Mouse (Mus musculus) spleen, adult 18-20 months (tissue): ENCODE measurements around the gene Slc22a18.

Experiments
- DNase-seq, 2 experiments: peaks; one replicate each; pipeline ENCODE4 v3.0.0; 2022; ENCODE audit warnings: mixed read lengths in 2 of 2

The Slc22a18 gene

DNA sequence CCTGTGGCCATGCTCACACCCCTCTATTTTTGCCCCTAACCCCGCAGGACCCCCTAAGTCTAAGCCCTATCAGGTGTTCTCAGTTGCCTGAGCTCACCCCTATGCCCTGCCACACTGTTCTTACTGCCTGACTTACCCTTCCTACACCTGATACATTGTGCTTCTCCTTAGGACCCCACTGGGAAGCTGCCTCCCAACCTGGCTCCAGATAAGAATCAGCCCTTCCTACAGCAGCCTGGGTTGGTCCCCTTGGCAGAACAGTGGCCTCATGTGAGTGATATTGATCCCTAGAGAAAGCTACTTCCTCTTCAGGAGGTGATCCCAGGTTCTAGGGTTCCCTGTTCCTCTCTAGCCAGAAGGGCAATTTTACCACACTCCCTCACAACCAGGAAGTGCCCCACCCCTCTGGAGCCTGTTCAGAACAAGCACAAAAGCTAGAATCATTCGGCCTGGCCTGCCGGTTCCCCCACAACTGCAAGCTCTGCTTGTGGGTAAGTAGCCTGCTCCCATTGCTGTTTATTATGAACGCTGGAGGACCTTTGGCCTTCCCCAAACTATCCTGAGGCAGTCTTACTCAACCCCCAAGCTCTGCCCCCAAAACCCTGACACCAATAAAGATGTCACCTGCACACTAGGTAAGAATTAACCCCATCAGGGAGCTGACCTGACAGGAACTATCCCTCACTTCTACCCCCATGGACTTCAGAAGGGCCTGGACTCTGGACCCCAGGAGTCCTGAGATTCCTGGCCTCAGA is at the start of gene Slc22a18:
TSS of gene Slc22a18 (plus strand) at position 390 of the 755 bp plus-strand sequence.
- no peak for DNase-seq

DNA sequence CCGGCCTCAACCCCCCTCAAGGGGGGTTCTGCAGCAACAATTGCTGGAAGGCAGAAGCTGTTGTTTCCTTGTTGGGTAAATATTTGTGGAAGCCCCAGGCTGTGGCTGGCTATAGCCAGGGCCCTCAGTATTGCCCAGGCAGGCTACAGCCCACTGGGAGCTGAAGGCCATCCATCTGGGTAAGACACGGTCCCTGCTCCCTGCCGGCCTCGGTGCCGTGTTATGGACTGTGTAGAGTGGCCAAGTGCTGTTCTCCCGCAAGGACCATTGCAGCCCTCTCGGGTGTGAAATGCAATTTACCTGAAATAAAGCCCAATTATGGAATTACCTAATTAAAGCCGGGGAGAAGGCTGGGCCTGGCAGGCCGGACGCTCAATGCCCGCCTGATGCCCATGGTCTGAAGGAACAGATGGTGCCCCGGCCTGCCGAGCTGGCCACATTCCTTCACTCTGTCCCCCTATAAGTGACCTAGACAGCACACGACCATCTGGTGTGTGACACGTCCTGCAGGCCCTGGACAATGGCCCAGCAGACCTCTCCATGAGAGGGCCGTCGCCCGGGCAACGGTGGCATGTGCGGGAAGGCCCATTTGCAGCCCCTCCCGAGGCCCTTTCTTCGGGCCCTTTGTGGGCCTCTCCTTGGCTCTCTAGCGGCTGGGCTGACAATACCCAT is 45.3 kb upstream of the Slc22a18 start:
- no peak for DNase-seq

DNA sequence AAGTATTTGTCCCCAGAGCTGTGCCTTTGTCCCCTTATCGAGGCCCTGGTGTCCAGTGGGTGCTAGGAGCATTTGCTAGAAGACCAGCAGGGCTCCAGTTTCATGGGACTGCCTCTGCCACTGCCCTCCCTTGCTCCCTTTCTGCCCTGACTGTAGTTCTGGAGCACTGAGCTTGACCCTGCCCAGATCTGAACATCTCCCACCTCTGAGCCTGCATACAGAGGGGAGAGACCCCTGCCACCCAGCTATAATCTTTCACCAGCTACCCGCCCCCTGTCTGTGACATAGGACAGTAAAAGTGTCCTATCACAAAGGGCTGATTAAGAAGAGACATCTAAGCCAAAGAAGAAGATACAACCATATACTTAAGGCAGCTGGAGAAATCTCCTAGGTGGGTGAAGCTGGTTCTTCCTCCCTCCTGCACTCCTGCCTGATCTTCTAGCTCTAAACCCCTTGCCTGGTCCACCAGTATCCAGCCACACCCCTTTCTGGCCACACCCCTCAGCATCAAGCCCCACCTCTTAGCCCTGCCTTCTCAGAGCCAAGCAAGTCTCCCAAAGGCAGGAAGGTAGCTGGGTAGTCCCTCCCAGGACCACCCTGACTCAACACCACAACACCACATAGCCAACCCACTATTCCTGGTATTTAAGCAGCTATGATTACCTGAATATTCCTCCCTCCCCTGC is 44.6 kb upstream of the Slc22a18 start:
- DNase-seq, result no peak

DNA sequence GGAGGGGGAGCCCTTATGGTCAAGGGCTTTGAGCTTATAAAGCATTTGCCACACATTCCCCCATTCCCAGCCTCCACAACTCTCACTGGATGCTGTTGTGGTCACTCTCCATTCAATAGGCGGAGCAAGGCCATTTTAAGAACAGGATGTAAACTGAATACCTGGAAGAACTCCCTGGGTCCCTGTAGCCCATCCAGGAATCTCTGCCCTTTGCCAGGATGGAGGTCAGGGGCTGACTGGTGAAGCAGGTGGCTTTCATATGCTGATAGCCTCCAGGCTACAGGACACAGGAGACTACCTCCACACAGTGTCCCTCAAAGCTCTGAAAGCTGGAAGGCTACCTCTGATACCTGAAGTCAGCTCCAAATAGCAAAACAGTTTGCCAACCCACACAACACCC is 40.9 kb upstream of the Slc22a18 start:
- no peak for DNase-seq

DNA sequence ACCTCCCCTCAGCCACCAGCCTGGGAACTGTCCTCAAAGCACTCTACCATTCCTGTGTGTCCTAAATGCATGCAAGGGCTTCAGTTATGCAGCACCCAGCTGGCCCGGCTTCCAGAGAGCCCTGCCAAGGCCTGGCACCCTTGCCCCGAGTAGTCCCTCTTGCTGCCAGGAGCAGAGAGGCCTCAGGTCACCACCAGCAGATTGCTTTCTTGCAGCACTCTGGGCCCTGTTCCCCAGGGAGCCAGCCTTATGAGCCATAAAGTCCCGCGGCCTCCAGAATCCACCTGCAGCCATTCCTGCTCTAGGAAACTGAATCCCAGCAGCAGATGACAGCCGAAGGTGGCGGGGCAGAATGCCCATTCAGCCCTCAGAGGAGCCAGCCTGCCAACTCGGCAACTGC is 40.2 kb upstream of the Slc22a18 start:
- DNase-seq, result no peak

DNA sequence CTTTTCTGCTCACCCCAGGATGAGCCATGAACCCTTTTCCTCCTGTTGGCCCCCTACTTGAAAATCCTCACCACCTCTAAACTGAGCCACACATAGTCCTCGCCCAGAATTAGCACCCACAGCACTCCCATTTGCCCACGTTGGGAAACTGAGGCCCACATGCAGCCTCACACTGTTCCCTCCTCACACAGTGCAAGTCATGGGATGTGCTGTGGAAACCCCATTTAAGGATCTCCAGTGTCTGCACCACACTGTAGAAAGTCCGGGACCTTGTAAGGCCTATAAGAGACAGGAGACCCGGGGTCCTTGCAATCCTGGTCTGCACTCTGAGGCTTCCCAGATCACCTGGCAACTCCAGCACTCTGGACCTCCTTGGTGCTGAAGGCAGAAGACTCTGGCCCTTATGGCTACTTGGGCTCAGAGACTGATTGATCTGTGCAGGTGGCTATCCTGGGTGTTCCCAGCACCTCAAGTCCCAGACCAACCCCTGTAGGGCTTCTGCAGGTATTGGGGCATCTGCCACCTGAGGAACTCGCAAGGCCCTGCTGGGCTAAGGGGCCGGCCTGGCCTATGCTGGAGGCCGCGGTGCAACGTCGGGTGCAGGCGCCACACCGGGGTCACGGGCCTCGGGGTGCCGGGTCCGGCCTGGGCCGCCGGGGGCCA is 36.2 kb upstream of the Slc22a18 start:
- no peak for DNase-seq

DNA sequence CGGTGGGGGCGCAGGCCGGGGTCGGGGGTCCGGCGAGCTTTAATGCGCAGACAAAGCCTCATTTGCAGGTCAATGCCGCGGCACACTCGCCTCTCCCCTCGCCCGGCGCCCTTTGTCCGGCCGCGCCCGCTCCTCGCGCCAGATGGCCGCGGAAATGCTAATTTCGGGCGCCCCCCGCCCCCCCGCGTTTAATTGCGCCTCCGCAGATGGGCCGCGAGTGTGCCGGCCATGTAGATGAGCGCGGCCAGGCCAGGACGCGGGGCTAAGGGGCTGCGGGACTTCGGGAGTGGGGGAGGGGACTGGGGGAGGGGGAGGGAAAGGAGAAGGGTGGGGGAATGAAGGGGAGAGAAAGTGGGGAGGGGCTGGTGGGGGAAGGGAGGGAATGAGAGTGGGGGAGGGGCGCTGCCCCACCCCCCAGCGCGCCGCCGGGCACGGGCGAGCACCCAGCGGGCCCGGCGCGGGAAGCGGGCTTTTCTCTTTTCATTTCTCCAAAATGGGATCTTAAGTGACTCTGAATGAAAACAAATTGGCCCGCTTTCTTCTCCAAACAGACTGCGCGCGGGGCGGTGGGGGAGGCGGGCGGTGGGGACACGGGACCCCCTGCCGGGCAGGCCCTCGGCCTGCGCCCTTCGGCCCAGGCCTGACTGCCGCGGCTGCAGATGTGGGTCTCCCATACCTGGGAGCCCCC is 35.5 kb upstream of the Slc22a18 start:
- no peak for DNase-seq

DNA sequence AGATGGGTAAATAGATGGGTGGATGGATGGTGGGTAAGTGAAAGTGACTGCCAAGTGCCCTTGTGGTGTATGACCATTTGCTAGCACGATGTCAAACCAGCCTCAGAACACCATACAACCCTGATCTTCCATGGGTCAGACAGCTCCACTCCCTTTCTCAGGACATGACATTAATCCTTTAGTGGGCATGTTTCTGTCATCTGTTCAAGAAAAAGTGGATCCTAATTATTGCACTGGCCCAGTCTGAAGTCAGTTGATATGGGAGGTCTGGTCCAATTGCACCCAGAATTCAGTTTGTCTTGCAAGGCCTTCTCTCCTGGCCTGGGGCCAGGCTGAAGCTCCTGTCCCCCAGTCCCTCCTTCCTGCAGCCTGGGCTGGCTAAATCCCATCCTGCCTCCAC is 34.6 kb upstream of the Slc22a18 start:
- DNase-seq, result no peak

DNA sequence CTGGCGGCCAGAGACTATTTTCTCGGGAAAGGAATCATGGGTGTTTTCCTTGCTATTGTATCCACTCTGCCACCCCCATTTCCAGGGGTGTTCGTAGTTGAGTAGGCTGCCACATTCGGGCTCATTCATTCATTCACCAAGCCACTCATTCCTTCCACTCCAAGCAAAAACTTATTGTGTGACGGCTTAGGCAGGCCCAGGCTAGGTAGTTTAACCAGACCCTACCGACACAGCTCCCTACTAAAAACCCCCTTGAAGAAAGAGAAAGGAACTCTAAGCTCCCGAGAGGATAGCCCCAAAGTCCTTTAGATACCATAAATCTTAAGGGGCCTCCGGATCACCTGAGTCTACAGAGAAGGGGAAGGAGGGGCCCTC is 29.0 kb upstream of the Slc22a18 start:
- no peak for DNase-seq

DNA sequence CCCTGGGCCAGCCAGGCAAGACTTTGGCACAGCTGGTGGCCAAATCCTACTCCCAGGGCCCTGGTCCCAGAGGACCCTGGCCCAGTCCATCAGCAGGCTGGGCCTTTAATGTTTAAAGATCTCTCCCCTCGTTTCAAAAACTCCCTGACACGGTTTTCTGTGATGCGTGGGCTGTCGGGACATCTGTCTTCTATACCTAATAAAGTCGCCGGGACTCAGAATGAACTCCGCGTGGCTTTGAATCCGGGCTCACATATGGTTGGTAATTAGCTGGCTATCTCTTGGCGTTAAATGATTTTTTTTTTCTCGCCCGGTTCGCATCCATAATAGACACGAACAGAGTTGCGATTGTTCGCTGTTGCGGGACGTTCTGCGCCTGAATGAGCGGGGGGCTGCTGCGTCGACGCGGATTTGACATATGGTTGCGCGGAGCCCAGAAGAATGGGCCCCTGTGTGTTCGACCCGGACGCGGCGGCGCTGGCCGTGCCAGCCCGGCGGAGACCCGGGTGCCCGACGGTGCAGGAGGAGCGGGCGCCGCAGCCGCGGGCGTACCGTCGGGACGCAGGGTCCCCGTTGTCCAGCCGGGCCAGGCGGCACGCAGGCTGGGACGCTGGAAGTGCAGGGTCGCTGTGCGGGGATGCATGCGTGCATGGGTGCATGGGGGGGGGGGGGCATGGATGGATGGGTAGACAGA is 28.4 kb upstream of the Slc22a18 start:
- DNase-seq, result no peak

DNA sequence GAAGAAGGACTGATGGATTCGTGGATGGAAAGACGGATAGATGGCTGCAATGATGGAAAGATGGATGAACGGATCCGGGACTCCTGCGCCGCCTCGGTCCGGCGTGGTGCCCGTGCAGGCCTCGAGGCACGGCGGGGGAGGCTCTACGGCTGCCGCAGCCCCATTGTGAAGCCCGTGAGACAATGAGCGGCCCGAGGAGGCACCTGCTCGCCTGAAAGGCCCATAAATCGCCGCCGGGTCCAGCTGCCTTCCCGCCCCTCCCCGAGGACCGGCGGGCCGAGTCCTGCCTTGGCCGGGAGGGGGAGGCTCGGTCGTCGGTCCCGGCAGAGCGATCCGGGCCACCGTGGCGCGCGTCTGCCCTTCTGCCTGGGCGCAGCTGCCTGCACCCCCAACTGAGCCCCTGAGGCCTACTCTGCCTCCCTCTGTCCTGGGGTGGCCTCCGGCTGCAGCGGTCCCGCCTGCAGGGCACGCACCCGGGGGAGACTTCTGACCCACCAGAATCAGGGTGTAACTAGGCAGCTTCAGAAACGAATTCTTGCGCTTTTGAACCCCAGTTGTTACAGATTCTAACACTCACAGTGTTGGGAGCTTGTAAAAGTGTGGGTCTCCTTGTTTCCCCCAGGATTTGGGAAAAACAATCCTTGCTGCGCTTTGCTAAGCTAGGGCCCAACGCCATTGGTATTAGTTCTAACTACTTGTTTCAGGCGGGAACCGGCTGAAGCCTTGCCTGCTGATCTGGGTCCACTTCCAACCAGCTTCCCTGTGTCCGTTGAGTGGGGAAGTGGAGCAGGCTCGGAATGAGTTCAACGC is 27.7 kb upstream of the Slc22a18 start:
- DNase-seq, result no peak

DNA sequence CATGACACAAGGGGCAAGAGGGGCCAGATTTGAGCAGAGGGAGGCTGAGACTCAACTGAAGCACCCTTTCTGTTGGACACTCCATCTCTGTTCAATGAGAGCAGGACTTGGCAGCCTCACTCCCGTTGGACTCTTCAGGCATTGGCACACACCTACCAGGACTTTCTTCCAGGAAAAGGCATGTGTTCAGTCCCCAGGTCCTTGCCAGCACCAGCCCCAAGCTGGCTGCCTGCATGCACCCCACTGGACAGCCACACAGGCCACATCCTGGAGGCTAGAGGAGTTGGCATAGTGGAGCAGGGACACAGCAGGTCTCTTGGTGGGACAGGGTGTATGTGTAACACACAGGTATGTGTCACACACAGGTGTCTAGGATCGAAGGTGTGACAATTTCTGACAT is 26.4 kb upstream of the Slc22a18 start:
- DNase-seq, result no peak

DNA sequence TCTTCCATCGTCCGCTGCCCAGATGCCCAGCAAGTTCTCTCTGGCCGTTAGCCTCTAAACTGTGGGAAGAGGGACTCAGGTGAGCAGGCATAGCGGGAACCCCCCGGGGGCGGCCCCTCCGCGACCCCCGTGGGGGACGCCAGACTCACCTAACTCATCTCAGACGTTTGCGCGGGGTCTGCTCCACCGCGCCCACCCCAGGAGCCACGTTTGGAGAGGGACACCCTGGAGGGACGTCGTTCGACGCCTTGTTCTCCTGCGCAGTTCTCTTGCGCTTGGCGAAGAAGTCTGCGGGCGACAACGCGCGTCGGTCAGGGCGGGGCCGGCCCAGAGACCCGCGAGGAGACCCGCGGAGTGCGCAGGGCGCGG is 14.6 kb upstream of the Slc22a18 start:
- DNase-seq, result no peak

DNA sequence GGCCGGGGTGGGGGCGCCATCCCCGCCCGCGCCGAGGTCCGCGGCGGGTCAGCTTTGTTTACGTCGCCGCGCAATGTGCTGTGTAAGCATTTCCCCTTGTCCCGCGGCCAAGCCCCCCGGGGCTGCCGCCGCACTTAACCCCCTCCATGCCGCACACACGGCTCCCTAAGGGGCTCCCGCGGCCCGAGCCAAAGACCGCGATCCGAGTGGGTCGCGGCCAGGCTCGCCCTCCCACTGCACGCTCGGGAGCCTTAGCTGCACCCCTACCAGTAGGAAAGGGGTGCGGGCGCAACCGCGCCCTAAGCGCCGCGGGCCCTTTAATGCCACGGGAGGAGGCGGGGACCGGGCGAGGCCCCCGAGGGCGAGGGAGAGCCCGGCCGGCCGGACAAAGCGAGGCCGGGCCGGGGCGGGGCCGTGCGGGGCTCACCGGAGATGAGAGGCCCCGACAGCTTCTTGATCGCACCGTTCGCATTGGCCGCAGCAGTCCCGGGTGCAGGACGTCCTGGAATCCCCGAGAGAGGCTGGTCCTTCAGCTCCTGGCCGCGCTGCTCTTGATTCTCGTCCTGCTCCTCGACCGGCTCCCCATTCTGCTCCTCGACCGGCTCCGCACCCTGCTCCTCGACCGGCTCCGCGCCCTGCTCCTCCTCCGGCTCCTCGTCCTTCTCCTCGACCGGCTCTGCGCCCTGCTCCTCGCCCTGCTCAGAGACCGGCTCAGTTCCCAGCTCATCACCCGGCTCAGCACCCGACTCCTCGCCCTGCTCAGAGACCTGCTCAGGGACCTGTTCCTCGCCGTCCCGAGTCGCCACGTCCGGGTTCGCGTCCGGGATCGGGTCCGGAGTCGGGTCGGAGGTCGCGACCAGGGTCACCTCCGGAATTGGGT is 14.0 kb upstream of the Slc22a18 start:
- DNase-seq, result no peak

DNA sequence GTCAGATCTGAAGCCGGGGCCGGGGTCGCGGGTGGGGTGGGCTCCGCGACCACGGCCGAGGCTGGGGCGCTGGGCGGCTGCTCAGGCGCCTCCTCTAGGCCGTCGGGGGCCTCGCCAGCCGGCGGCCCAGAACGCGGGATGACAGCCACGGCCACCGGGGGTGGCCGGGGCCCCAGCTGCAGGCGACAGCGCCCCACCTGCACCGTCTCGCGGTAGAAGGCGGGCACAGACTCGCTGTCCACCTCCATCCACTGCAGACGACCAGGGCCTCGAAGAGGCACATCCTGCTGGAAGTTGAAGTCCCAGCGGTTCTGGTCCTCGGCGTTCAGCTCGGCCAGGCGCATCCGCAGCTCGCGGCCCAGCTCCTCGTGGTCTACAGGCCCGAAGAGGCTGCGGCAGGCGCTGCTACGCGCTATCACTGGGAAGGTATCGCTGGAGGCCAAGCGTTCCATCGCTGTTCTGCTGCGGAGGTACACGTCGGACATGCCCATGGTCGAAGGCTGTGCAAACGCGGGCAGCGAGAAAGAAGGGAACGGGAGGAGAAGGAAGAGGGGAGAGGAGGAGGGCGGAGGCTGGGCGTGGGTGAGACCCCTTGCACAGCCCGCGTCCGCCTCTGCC is 13.2 kb upstream of the Slc22a18 start:
- DNase-seq, result no peak

DNA sequence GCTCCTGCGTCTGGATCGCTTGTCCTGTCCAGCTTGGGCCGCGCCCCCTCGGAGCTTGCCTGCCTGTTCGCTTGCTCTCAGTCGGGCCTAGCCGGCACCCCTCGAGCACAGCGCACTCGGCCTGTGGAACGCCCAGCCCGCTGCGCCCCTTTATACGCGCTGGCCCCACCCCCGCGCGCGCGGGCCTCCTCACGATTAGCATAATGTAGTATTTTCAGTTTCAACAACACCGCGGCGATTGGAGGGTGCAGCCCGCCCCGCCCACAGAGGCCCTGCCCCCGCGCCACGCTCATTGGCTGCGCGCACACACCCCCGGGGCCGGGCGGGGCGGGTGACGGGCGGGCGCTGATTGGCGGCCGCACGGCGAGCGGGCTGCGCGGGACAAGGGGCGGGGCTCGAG is 12.7 kb upstream of the Slc22a18 start, which contains the start of gene Cdkn1c:
TSS of gene Cdkn1c (minus strand) at position 177 of the 400 bp plus-strand sequence.
- DNase-seq, result peak; percentile 75 to 81

DNA sequence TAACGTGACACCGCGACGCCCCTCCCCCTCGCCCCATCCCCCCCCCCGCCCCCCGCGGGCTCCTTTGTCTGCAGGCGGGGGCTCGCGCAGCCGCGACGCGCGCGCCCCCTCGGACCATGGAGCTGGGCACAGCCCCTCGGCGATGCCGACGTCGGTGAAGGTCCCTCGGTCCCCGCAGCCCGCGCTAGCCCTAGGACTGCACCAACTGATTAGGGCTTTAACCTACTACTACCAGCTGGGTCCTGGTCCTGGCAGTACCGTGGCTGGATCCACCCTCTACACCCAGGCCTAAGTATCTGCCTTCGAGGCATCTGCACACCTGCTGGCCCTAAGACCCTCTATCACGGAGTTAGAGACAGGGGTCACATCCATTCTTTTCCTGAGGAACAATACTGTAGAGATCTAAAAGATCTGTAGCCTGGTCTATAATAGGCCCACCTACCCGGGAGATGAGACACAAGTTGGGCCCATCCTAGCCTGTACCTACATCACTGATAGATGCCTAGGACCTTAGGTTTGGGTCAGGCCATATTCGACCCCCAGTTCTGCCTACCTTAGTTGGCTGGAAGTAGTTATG is 12.2 kb upstream of the Slc22a18 start:
- DNase-seq, result peak in 1 of 2 experiments; percentile 16

DNA sequence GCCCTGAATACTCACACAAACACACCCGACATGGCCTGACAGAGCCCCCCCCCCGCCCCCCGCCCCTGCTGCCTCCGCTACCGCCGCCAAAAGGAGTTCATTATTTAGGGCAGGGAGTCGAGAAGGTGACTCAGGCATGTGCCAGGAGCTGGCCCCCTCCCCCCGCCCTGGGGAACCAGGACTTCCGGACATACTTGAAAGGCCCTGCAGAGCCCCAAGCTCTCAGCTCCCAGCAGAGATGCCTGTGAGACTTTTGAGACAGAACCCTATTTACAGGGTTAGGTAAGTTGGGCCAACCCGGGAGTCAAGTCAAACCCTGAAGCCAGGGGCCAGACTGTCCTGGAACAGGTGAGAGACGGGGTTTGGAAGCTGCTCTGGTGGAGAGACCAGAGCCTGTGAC is 11.6 kb upstream of the Slc22a18 start:
- no peak for DNase-seq

DNA sequence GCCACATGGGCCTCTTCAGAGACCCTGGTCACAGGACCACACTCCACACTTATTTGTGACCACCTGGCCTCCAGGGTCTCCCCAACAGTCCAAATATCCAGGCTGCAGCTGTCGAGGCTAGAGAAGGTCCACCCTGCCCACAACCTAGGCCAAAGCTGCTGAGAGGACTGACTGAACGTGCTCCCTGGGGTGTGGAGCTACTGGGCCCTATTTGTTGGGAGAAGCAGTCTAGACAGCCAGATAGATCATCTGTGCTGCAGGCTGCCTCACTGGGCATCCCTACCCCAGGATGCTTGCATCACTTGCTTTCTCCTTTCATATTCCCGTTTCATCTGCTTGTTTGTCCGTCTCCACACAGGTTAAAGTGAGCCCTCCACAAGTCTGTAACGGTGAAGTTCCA is 11.0 kb upstream of the Slc22a18 start:
- DNase-seq, result no peak
